Mouse (Mus musculus): ENCODE results near the gene Pibf1. TPM values are rescaled to one million over a fixed set of nuclear protein-coding genes. Genes with fewer than 3 reads are reported as not detected.

Gene Pibf1
- total RNA-seq (2023): 19.3 TPM

GRCm38 (mm10) chr14:99099267-99099966, at the start of gene Pibf1, which contains the start of gene Dis3:
Pibf1 (plus strand) TSS chr14:99099424.
Dis3 (minus strand) TSS chr14:99099770.

GRCm38 (mm10) chr14:99298385-99299021, 199.3 kb downstream of the Pibf1 start, which contains the start of gene Klf5:
Klf5 (plus strand) TSS chr14:99298691.

Other genes starting within 250 kb of the Pibf1 start
- gene Rpl36a-ps1, start 105.1 kb upstream of the Pibf1 start, total RNA-seq (2023): 8.8 TPM
- 25.0 TPM for gene Mzt1, start 53.3 kb upstream of the Pibf1 start, total RNA-seq (2023)
- 14.5 TPM for gene Bora, start 53.2 kb upstream of the Pibf1 start, total RNA-seq (2023)
- 32.2 TPM for gene Dis3, start 346 bp downstream of the Pibf1 start, total RNA-seq (2023)
- 0.37 TPM for gene Klf5, start 199.3 kb downstream of the Pibf1 start, total RNA-seq (2023)

All from CD8-positive naive resting alpha-beta T cell, adult 57 days (primary cell).